Mouse (Mus musculus): ENCODE results near the gene Unc93a.
"Not testable (repeated sequence)": the region's sequence is repeated elsewhere in the genome, so short reads cannot be mapped to it uniquely, and the experiment has no call there.

GRCm38 (mm10) chr17:13129324-13129723 lies 2.3 kb downstream of the Unc93a start:
- not testable (repeated sequence) for TF ChIP-seq POLR2A (IDR thresholded peaks at IDR 0.05; ENCODE audit: control insufficient read depth, low read depth, low read length); CTCF (IDR thresholded peaks at IDR 0.05; ENCODE audit: control insufficient read depth, insufficient read depth, insufficient replicate concordance, low read depth, low read length)
